In the genomic region with DNA sequence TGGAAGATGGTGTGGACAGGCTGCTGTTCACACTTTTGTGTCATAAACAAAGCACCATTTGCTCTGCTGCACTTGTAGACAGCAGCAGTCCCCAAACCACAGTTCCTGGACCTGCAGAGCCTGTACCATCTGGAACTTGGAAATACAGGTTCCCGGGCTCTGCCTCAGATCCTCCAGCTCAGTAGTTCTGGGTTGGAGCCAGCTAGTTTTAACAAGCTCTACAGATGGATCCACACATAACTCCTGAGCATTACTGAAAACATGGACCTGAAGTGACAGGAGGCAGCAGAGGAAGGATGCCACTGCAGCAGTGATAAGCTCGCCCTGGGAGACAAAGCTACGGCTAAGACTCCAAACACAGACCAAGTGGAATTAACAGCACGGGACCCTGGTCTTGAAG, we compare ENCODE assay signal across 17 mouse cellular contexts. TPM values are rescaled to one million over a fixed set of nuclear protein-coding genes. Genes with fewer than 3 reads are reported as not detected.
DNase-seq lines count a peak whose midpoint lies in the region; ATAC-seq lines count a peak whose summit lies in the region.
"Had no signal": no experiment of that assay in that cellular context is flagged by ENCODE, and none has a peak within 500 bp of the region (broad histone marks: within the 10 kb centered on the region; RNA-seq: fewer than 3 reads in every experiment).

No protein-coding gene starts in this region.

- no peak for ATAC-seq in activated CD4-positive, CD25-positive, alpha-beta regulatory T cell, adult 4 months
- ATAC-seq: midbrain, embryonic 13.5 days had no signal

- intact Hi-C loops in left cerebral cortex, postnatal 4 days (cut with DNase I): no loop called here

- DNase-seq in frontal cortex, adult 2 months (ENCODE audit: extremely low spot score in 1 of 2, low spot score in 1 of 2): peak; percentile 25 to 54
- no peak for DNase-seq in frontal cortex, postnatal 25 days (ENCODE audit: low spot score in 2 of 2)
- DNase-seq in right cerebral cortex, adult 18-20 months: peak; percentile 48
- no peak for DNase-seq in right cerebral cortex, postnatal 36 days (ENCODE audit: low spot score in 2 of 2)
- peak; percentile 31 for DNase-seq in left cerebral cortex, postnatal 4 days
- DNase-seq in embryo, embryonic 9.5 days (ENCODE audit: extremely low spot score): no peak
- DNase-seq: adrenal gland, postnatal 14 days; cerebellum, postnatal 25 days; gastrocnemius, postnatal 25 days; heart, postnatal 14 days; kidney, adult 9 months; lung, adult 18-20 months; lung, postnatal 4 days; thymus, adult 18-20 months had no signal

RNA-seq across cellular contexts. Expression of a gene that starts 9.4 kb away (rescaled TPM):
- polyA plus RNA-seq in frontal cortex, adult 2 months (2012; rRNA removed): 14.7 and 16.7 TPM in 2 replicates
- 1 to 10 TPM; 2.0 to 2.2 TPM for total RNA-seq in left cerebral cortex, postnatal 4 days (2021)
- 10 to 100 TPM; 23.0 to 24.0 TPM for polyA plus RNA-seq in activated CD4-positive, CD25-positive, alpha-beta regulatory T cell, adult 4 months (2017; shearing (Covaris generic))
- polyA plus RNA-seq: G1E had no signal

Comparison
In these comparisons a context has a peak if more than half of its experiments do, and no peak if none do; other contexts are left out.
1. DNase-seq: peak in frontal cortex, adult 2 months (2 of 2), right cerebral cortex, adult 18-20 months (single experiment) and left cerebral cortex, postnatal 4 days (single experiment); none in frontal cortex, postnatal 25 days (0 of 2), right cerebral cortex, postnatal 36 days (0 of 2) and embryo, embryonic 9.5 days (single experiment).